Mouse (Mus musculus) stomach, postnatal 0 days (tissue): ENCODE results near the gene Cnih4.

Experiments used
- CTCF ChIP-seq: IDR thresholded peaks from 2 replicates; pipeline ENCODE4 v1.5.1; 2016; ENCODE audit warnings: antibody characterized with exemption, low read depth, mild to moderate bottlenecking, moderate library complexity
- EP300 ChIP-seq: optimal IDR thresholded peaks from 2 replicates; pipeline ENCODE3; 2016; ENCODE audit warnings: antibody characterized with exemption

- TF ChIP-seq CTCF (no peak), EP300 (no peak)
Observed at GRCm38 (mm10) chr1:181211403-181211919, 67.0 kb downstream of the Cnih4 start.
